Comparison of ENCODE assay signal across 8 mouse cellular contexts in the genomic region with DNA sequence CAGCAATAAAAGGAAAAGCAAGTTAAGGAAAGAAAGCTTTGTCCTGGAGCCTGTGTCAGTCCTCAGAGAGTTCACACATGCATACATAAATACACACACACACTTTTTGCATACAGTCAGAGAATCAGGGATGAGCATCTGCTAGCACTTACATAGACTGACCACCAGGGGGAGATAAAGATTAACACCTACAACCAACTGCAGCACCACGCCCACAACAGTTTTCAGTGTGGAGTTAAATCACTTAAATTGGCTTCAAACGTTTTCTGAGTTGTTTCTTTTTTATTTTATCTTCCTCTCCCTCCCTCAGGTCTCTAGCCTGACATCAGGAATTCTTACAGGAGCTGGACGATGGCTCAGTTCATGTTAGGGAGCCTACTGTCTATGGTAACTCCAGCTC. TPM values are rescaled to one million over a fixed set of nuclear protein-coding genes. Genes with fewer than 3 reads are reported as not detected.
A peak's percentile ranks its signal among the peaks of the same experiment; 100 is the strongest.
DNase-seq lines count a peak whose midpoint lies in the region; ATAC-seq and TF ChIP-seq lines count a peak whose summit lies in the region.

No protein-coding gene starts in this region.

- peak; percentile 55; the same call in 1 of the 2 replicates for ATAC-seq in lung, embryonic 15.5 days (ENCODE audit: borderline replicate concordance, extremely low read depth, low FRiP score, low TSS enrichment)

- H3K9ac ChIP-seq in lung, embryonic 15.5 days: no peak overlapping the region

- H3K36me3 ChIP-seq in spleen, adult 2 months (ENCODE audit: control insufficient read depth, insufficient read depth, low read length): no peaks in the 10 kb centered on the region
- no peaks in the 10 kb centered on the region for H3K36me3 ChIP-seq in lung, embryonic 15.5 days

- no peak for TF ChIP-seq CTCF in spleen, adult 2 months (IDR thresholded peaks at IDR 0.05; ENCODE audit: extremely low read depth, insufficient read depth, insufficient read length, insufficient replicate concordance)
- peak; percentile 64 for TF ChIP-seq CTCF in cortical plate, adult 2 months (IDR thresholded peaks at IDR 0.05; ENCODE audit: extremely low read depth, insufficient read depth, low read length)

- 7% methylated on average over 3 of the region's 3 CpGs for WGBS in spleen, adult 2 months
- WGBS in lung, embryonic 15.5 days: 3% methylated on average over 3 of the region's 3 CpGs

- no peak overlapping the region for H3K4me3 ChIP-seq in spleen, adult 2 months (ENCODE audit: extremely low read depth, insufficient read depth, insufficient read length)
- H3K4me3 ChIP-seq in cortical plate, adult 2 months (ENCODE audit: insufficient read depth, low read length): no peak overlapping the region
- no peak overlapping the region for H3K4me3 ChIP-seq in lung, embryonic 15.5 days

- H3K4me1 ChIP-seq in spleen, adult 2 months (ENCODE audit: control insufficient read depth, insufficient read depth, insufficient read length): no peaks in the 10 kb centered on the region
- no peaks in the 10 kb centered on the region for H3K4me1 ChIP-seq in cortical plate, adult 2 months (ENCODE audit: control insufficient read depth, insufficient read depth, low read length)
- H3K4me1 ChIP-seq in lung, embryonic 15.5 days: peaks cover under 1% of the 10 kb centered on the region; the same call in 1 of the 2 replicates

- no peaks in the 10 kb centered on the region for H3K9me3 ChIP-seq in lung, embryonic 15.5 days

- no peak overlapping the region for H3K27ac ChIP-seq in spleen, adult 2 months (ENCODE audit: insufficient read depth, low read length)
- H3K27ac ChIP-seq in cortical plate, adult 2 months (ENCODE audit: insufficient read depth, low read length): no peak overlapping the region
- H3K27ac ChIP-seq in lung, embryonic 15.5 days: no peak overlapping the region

- no peak for TF ChIP-seq POLR2A in spleen, adult 2 months (IDR thresholded peaks at IDR 0.05; ENCODE audit: low read depth, low read length)
- no peak for TF ChIP-seq POLR2A in cortical plate, adult 2 months (IDR thresholded peaks at IDR 0.05; ENCODE audit: extremely low read depth, insufficient read depth, low read length)

- intact Hi-C loops in heart, postnatal 14 days (cut with DNase I): loop anchor here (5.0 kb wide), 1 partner anchor 66 kb away; no protein-coding TSS in a partner anchor

- no peaks in the 10 kb centered on the region for H3K27me3 ChIP-seq in spleen, adult 2 months (ENCODE audit: control insufficient read depth, insufficient read depth, low read length)
- peaks cover 4% of the 10 kb centered on the region; the same call in 1 of the 2 replicates for H3K27me3 ChIP-seq in lung, embryonic 15.5 days

- H3K4me2 ChIP-seq in lung, embryonic 15.5 days: no peak overlapping the region

- DNase-seq in heart, adult 8-10 months (ENCODE audit: low spot score): peak; percentile 47
- no peak for DNase-seq in heart, postnatal 14 days
- DNase-seq in spleen, adult 2 months (ENCODE audit: low read depth in 1 of 2, low spot score in 2 of 2): peak; percentile 12 to 41
- DNase-seq in spleen, adult 18-20 months: no peak
- peak; percentile 54 for DNase-seq in testis, postnatal 10 days (ENCODE audit: low spot score)
- no peak for DNase-seq in adrenal gland, postnatal 25 days

RNA-seq across cellular contexts. Expression of a gene that starts 8.7 kb away (rescaled TPM):
- not detected for total RNA-seq in heart, adult 8-10 months (2022)
- total RNA-seq in heart, postnatal 14 days (2021): not detected
- not detected in 2 replicates for polyA plus RNA-seq in spleen, adult 2 months (2012; rRNA removed)
- polyA plus RNA-seq in cortical plate, adult 2 months (2012; rRNA removed): not detected in 2 replicates
- not detected in 2 replicates for polyA plus RNA-seq in lung, embryonic 15.5 days (2015; fragmentation: Nextera tagmentation; extraction: Ambion mirVana)
- total RNA-seq in adrenal gland, postnatal 25 days (2021): not detected in 2 replicates

RNA-seq across cellular contexts. Expression of a gene that starts 18.7 kb away (rescaled TPM):
- 10 to 100 TPM in 1 of 4 experiments, 1 to 10 TPM in 3; 4.8 to 12.3 (median 7.9) TPM for total RNA-seq in heart, adult 8-10 months (2022)
- 10 to 100 TPM in 1 of 2 experiments, 1 to 10 TPM in 1; 8.8 to 12.9 TPM for total RNA-seq in heart, postnatal 14 days (2021)
- not detected in 2 replicates for polyA plus RNA-seq in spleen, adult 2 months (2012; rRNA removed)
- 0.11 and 0.21 TPM in 2 replicates for polyA plus RNA-seq in cortical plate, adult 2 months (2012; rRNA removed)
- polyA plus RNA-seq in lung, embryonic 15.5 days (2015; fragmentation: Nextera tagmentation; extraction: Ambion mirVana): 1.0 and 1.4 TPM in 2 replicates
- total RNA-seq in adrenal gland, postnatal 25 days (2021): 7.6 and 13.5 TPM in 2 replicates

RNA-seq across cellular contexts. Expression of a gene that starts 19.4 kb away (rescaled TPM):
- 1 to 10 TPM; 1.6 to 3.4 (median 2.8) TPM for total RNA-seq in heart, adult 8-10 months (2022)
- 1 to 10 TPM; 4.4 to 4.5 TPM for total RNA-seq in heart, postnatal 14 days (2021)
- polyA plus RNA-seq in spleen, adult 2 months (2012; rRNA removed): not detected in 2 replicates
- not detected in 2 replicates for polyA plus RNA-seq in cortical plate, adult 2 months (2012; rRNA removed)
- polyA plus RNA-seq in lung, embryonic 15.5 days (2015; fragmentation: Nextera tagmentation; extraction: Ambion mirVana): not detected in 2 replicates
- total RNA-seq in adrenal gland, postnatal 25 days (2021): 25.1 and 29.1 TPM in 2 replicates

RNA-seq across cellular contexts. Expression of a gene that starts 19.6 kb away (rescaled TPM):
- 10 to 100 TPM; 39.7 to 46.4 (median 43.1) TPM for total RNA-seq in heart, adult 8-10 months (2022)
- total RNA-seq in heart, postnatal 14 days (2021): 10 to 100 TPM; 35.0 to 37.1 TPM
- 37.4 and 42.9 TPM in 2 replicates for polyA plus RNA-seq in spleen, adult 2 months (2012; rRNA removed)
- 55.0 and 56.1 TPM in 2 replicates for polyA plus RNA-seq in cortical plate, adult 2 months (2012; rRNA removed)
- 54.6 and 55.2 TPM in 2 replicates for polyA plus RNA-seq in lung, embryonic 15.5 days (2015; fragmentation: Nextera tagmentation; extraction: Ambion mirVana)
- total RNA-seq in adrenal gland, postnatal 25 days (2021): 96.8 and 98.6 TPM in 2 replicates

RNA-seq across cellular contexts. Expression of a gene that starts 39.8 kb away (rescaled TPM):
- total RNA-seq in heart, adult 8-10 months (2022): under 1 TPM in 1 of 4 experiments, not detected in 3; 0.25 TPM
- total RNA-seq in heart, postnatal 14 days (2021): under 1 TPM; 0.22 to 0.50 TPM
- not detected in 2 replicates for polyA plus RNA-seq in spleen, adult 2 months (2012; rRNA removed)
- polyA plus RNA-seq in cortical plate, adult 2 months (2012; rRNA removed): not detected in 2 replicates
- polyA plus RNA-seq in lung, embryonic 15.5 days (2015; fragmentation: Nextera tagmentation; extraction: Ambion mirVana): not detected in 2 replicates
- total RNA-seq in adrenal gland, postnatal 25 days (2021): 0.88 and 1.8 TPM in 2 replicates

Comparison
In these comparisons a context has a peak if more than half of its experiments do, and no peak if none do; other contexts are left out.
1. DNase-seq: peak in heart, adult 8-10 months (single experiment), spleen, adult 2 months (2 of 2) and testis, postnatal 10 days (single experiment); none in heart, postnatal 14 days (0 of 2), spleen, adult 18-20 months (0 of 2) and adrenal gland, postnatal 25 days (single experiment).